Mouse (Mus musculus): Measurements from ENCODE around the gene Cdc42.

The Cdc42 gene

GRCm38 (mm10) chr4:137357517-137358254 is at the start of gene Cdc42:
Gene Cdc42 (minus strand): TSS chr4:137357720.
- DNase-seq (ENCODE audit: low spot score), result peak; percentile 99

DNA sequence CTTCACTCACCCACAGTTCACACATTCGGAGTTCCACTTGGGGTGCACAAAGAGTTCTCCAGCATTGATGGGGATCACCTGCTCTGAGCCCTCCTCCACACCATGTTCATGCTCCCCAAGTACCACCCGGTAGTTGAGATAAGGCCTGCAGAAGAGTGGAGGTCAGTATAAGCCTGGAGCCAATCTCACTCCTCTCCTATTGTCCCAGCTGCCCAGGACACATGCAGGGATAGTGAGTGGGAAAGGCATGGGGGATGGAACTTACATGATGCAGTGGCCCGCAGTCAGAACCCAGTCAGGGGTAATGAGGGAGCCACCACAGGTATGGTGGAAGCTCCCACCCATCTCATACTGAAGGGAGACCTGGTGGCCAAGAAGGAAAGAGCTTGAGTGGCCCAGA is 48.1 kb upstream of the Cdc42 start:
- DNase-seq (ENCODE audit: low spot score), result no peak

GRCm38 (mm10) chr4:137396641-137397525 is 39.4 kb upstream of the Cdc42 start:
- DNase-seq (ENCODE audit: low spot score), result peak; percentile 63

GRCm38 (mm10) chr4:137393378-137394135 is 36.0 kb upstream of the Cdc42 start:
- peak; percentile 75 for DNase-seq (ENCODE audit: low spot score)

DNA sequence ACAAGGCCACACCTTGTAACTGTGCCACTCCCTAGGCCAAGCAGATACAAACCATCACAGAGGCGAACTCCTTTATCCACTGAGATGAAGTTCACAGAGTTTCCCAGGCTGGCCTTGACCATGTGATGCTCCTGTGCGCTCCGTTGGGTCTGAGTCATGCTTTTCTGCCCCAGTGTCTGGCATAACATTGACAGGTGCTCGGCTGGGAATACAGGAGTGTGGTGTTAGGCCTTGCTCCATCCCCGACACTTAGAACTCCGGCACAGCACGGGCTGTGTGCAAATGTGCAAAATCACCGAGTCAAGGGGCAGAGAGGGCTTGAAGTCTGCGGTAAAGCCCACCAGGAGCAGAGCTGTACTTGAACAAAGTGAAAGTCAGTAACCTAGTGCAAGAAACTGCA is 35.4 kb upstream of the Cdc42 start:
- peak; percentile 28 for DNase-seq (ENCODE audit: low spot score)

DNA sequence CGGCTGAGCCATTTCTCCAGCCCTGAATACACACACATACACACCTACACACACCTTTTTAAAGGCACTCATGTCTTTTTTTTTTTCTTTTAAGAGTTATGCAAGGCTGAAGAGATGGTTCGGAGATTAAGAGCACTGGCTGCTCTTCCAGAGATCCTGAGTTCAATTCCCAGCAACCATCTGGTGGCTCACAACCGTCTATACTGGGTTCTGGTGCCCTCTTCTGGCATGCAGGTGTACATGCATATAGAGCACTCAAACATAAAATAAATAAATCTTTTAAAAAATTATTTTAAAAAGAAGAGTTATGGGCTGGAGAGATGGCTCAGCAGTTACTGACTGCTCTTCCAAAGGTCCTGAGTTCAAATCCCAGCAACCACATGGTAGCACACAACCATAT is 33.8 kb upstream of the Cdc42 start:
- DNase-seq (ENCODE audit: low spot score), result no peak

GRCm38 (mm10) chr4:137390196-137390595 is 32.7 kb upstream of the Cdc42 start:
- DNase-seq (ENCODE audit: low spot score), result no peak

DNA sequence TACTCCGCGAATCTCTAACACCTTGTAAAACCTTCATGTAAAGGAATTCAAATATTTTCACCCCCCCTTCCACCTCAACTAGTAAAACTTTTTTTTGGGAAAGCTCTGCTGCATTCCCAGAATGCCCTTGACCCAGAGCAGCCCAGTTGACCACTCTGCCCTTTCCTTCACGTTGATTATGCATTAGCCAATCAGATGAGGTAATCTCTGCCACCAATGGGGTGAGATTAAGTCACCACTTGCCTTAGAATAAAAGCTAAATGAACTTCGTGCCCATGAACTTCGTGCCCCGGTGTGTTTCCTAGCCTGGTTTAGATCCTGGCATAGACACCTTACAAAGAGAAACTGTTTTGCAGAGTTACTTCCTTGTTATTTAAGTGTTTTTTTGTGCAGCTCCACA is 31.5 kb upstream of the Cdc42 start:
- no peak for DNase-seq (ENCODE audit: low spot score)

GRCm38 (mm10) chr4:137388059-137388794 is 30.7 kb upstream of the Cdc42 start:
- peak; percentile 82 for DNase-seq (ENCODE audit: low spot score)

DNA sequence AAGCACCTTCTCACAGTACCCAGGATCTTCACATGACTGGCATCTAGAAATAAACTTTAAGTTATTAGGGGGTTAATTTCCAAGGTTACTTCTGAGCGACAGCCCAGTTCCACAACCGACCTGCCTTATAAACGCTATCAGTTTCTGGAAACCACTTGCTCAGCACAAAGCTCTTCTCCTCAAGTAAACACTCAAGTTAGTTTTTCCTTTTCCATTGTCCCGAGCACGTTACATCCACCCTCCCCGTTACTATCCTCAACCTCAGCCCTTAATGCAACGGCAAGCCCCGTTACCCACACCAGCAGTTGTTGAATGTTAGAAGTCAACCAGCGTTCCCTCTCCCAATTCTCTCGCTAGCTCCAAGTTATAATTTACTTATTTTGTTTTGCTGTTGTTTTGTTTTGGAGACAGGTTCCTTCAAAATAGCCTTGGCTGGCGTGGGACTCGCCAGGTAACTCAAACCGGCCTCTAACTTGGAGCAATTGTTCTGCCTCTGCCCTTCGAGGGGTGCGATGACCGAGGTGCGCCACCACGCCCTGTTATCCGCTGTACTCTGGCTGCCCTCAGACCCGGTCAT is 30.1 kb upstream of the Cdc42 start:
- DNase-seq (ENCODE audit: low spot score), result no peak

GRCm38 (mm10) chr4:137380702-137381605 is 23.4 kb upstream of the Cdc42 start:
- DNase-seq (ENCODE audit: low spot score), result no peak

- no peak for DNase-seq (ENCODE audit: low spot score)
Measured at GRCm38 (mm10) chr4:137379713-137380255, 22.3 kb upstream of the Cdc42 start.

DNA sequence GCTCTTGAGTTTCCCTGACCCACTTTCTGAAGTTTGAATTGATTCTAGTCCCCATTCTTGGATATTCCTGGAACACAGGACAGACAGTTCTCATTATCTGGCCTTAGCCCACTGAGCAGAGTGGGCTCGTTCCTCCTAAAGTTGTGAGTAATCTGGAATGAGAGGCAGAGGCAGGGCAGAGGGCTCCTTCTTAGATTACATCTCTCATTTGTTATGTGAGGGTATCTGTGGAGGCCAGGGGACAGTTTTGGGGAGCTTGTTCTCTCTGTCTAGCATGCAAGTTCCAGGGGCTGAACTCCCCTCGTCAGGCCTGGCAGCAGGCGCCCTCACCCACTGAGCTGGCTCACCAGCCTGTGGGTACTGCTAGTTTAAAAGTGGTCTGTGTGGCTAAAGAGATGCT is 21.6 kb upstream of the Cdc42 start:
- no peak for DNase-seq (ENCODE audit: low spot score)

DNA sequence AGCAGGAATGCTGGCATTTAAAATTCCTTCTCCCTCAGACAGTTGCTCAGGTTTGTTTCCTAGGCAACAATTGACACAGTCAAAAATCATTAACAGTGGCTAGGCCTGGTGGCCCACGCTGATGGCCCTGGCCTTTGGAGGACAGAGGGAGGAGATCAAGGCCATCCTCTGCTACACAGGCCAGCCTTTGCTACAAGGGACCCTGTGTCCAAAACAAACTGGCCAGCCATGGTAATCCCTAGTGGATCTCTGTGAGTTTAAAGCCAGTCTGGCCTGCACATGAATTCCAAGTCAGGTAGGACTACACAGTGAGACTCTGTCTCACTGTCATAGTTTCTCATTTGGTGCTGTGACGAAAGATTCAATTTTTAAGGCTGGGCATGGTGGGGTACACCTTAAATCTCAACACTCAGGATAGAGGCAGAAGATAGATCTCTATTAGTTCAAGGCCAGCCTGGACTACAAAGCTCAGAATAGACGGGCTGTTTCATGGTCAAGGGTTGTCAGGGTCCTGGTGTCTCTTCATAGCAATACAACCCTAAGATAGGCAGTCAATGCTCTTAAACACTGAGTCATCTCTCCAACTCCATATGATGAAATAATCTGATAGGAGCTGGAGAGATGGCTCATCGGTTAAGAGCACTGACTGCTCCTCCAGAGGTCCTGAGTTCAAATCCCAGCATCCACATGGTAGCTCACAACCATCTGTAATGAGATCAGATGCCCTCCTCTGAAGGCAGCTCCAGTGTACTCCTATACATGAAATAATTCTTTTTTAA is 20.2 kb upstream of the Cdc42 start:
- DNase-seq (ENCODE audit: low spot score), result no peak

DNA sequence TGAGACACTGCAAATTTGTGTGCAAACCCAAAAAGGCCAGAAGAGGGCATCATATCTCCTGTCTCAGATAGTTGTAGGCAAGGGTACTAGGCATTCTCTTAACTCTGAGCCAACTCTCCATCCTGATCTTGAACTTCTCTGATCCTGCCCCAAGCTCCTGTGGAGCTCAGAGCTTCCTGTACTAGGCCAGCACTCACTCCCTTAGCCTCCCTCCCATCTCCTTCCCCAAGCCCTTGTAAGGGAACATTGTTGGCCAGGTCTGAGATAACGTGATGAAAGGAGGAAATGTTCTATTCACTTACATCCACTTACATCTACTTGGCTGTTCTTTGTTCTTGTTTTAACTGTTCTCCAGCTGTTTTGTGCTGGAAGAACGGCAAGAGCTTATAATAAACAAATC is 19.3 kb upstream of the Cdc42 start:
- no peak for DNase-seq (ENCODE audit: low spot score)

DNA sequence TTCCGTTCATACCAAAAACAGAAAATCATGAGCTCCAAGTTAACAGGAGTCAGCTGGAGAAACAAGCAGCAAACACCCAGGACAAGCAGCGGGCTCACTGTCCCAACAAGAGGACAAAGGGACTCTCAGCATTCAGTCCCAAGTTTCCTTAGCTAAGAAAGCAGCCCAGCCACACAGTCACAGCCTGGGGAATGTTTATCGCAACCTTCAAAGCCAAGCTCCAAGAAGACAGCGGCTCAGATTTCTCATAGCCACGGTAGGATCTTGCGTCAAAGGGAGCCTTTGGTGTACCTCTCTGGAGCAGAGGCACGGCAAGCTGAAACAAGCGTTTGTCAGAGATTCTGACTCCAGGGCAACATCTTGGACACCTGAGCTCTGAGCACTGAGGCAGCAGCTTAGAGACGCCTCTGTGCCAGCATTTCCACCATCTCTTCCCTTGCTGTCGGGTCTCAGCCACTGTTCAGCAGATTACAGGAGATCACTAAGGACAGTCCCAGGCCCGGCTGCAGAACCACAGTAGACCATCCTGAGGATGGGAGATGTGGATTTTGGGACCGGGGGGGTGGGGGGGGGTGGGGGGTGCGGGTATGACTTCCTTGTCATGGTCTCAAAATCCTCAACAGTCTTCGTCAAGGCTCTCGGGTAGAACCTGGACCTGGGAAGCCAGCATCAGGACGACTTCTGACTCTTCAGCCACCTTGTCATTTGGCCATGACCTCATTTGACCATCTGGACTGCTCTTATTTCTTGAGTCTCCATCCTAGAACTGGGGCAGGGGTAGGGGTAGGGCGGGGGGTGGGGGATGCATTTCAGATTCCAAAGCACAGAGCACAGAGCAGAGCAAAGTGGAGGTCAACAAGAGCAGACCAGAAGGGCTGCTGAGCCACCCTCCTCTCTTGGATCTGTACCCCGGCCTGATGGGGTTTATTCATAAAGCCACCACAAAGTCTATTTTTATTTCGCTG is 18.1 kb upstream of the Cdc42 start:
- no peak for DNase-seq (ENCODE audit: low spot score)

DNA sequence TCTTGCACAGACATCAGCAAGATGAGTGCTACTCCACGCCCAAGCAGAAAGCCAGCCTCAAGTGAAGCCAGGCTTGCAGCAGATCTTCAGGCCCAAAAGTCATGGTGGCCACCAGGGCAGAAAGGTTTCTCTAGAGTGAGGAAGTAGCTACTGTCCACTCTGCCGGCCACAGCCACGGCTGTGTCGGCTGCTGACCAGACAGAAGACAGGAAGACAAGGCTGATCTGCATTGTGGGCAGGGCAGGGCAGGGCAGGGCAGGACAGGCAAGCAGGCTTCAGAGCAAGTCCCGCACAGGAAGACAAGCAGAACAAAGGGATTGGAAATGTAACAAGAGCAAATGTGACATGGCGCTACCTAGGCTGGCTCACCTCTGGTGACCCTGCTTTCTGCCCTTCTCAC is 16.2 kb upstream of the Cdc42 start:
- no peak for DNase-seq (ENCODE audit: low spot score)
